Mouse (Mus musculus) embryonic fibroblast, embryonic 13.5 days (primary cell): ENCODE data around the gene Tmbim4. TPM values are rescaled to one million over a fixed set of nuclear protein-coding genes. Genes with fewer than 3 reads are reported as not detected.

Experiments
- H3K27ac ChIP-seq: 2 replicates; pipeline ENCODE4 v1.5.1; 2012; ENCODE audit warnings: low read length, control low read depth, inconsistent platforms; ENCODE audit not compliant: insufficient read depth
- H3K4me1 ChIP-seq: 2 replicates; pipeline ENCODE4 v1.6.1; 2011; ENCODE audit warnings: low read length; ENCODE audit not compliant: control insufficient read depth, insufficient read depth
- H3K4me3 ChIP-seq: 2 replicates; pipeline ENCODE4 v1.5.1; 2011; ENCODE audit warnings: mild to moderate bottlenecking, control low read depth, low read length; ENCODE audit not compliant: insufficient read depth
- CTCF ChIP-seq: IDR thresholded peaks from 2 replicates; pipeline ENCODE4 v1.5.1; 2011; ENCODE audit warnings: mild to moderate bottlenecking, control low read depth, low read length, moderate library complexity, borderline replicate concordance; ENCODE audit not compliant: insufficient read depth
- POLR2A ChIP-seq: IDR thresholded peaks from 2 replicates; pipeline ENCODE4 v1.6.1; 2011; ENCODE audit warnings: low read depth, mild to moderate bottlenecking, control low read depth, low read length, moderate library complexity
- polyA plus RNA-seq: library from polyadenylated mRNA; stranded (reverse); fragments of >200 nt; gene quantifications from 2 replicates; pipeline ENCODE4 v1.2.4, GENCODE M21; 2011; ENCODE audit warnings: low read depth; ENCODE audit not compliant: missing spikeins, insufficient read length

The Tmbim4 gene
- polyA plus RNA-seq, 1 experiment, result 89.3 TPM

- TF ChIP-seq CTCF, result no peak
- TF ChIP-seq POLR2A, result no peak
- Histone ChIP-seq H3K4me3 (no peak overlapping the region), H3K4me1 (no peaks in the 10 kb centered on the region), H3K27ac (no peak overlapping the region)
These were observed 31.5 kb upstream of the Tmbim4 start for GRCm38 (mm10) chr10:120169841-120170240.

- H3K4me1 ChIP-seq, result no peaks in the 10 kb centered on the region
- TF ChIP-seq CTCF (no peak), POLR2A (no peak)
- H3K27ac ChIP-seq, result no peak overlapping the region
- H3K4me3 ChIP-seq, result no peak overlapping the region
These were observed 31.1 kb upstream of the Tmbim4 start for GRCm38 (mm10) chr10:120170277-120170676.

GRCm38 (mm10) chr10:120171340-120171739 is 30.1 kb upstream of the Tmbim4 start:
- no peak for TF ChIP-seq POLR2A
- TF ChIP-seq CTCF, result no peak
- Histone ChIP-seq H3K4me1 (no peaks in the 10 kb centered on the region), H3K4me3 (no peak overlapping the region), H3K27ac (no peak overlapping the region)

GRCm38 (mm10) chr10:120174192-120174705 is 27.1 kb upstream of the Tmbim4 start:
- Histone ChIP-seq H3K4me3 (no peak overlapping the region), H3K4me1 (no peaks in the 10 kb centered on the region), H3K27ac (no peak overlapping the region)
- TF ChIP-seq CTCF (no peak), POLR2A (no peak)

- no peak for TF ChIP-seq POLR2A
- TF ChIP-seq CTCF, result no peak
- H3K4me1 ChIP-seq, result no peaks in the 10 kb centered on the region
- H3K4me3 ChIP-seq, result no peak overlapping the region
- H3K27ac ChIP-seq, result no peak overlapping the region
These were observed 18.5 kb upstream of the Tmbim4 start for GRCm38 (mm10) chr10:120182887-120183286.

GRCm38 (mm10) chr10:120183342-120183741 is 18.0 kb upstream of the Tmbim4 start:
- no peaks in the 10 kb centered on the region for H3K4me1 ChIP-seq
- TF ChIP-seq POLR2A, result no peak
- no peak for TF ChIP-seq CTCF
- H3K27ac ChIP-seq, result no peak overlapping the region
- no peak overlapping the region for H3K4me3 ChIP-seq

GRCm38 (mm10) chr10:120188513-120188912 is 12.9 kb upstream of the Tmbim4 start:
- TF ChIP-seq CTCF, result no peak
- no peak for TF ChIP-seq POLR2A
- Histone ChIP-seq H3K4me1 (no peaks in the 10 kb centered on the region), H3K4me3 (no peak overlapping the region), H3K27ac (no peak overlapping the region)

GRCm38 (mm10) chr10:120189276-120189675 is 12.1 kb upstream of the Tmbim4 start:
- Histone ChIP-seq H3K27ac (no peak overlapping the region), H3K4me3 (no peak overlapping the region), H3K4me1 (no peaks in the 10 kb centered on the region)
- TF ChIP-seq CTCF (no peak), POLR2A (no peak)

GRCm38 (mm10) chr10:120189782-120190181 is 11.6 kb upstream of the Tmbim4 start:
- H3K27ac ChIP-seq, result no peak overlapping the region
- no peak overlapping the region for H3K4me3 ChIP-seq
- H3K4me1 ChIP-seq, result no peaks in the 10 kb centered on the region
- no peak for TF ChIP-seq POLR2A
- TF ChIP-seq CTCF, result no peak

- Histone ChIP-seq H3K27ac (no peak overlapping the region), H3K4me1 (no peaks in the 10 kb centered on the region), H3K4me3 (no peak overlapping the region)
- no peak for TF ChIP-seq CTCF
These were observed 10.2 kb upstream of the Tmbim4 start for GRCm38 (mm10) chr10:120191165-120191564.

GRCm38 (mm10) chr10:120192278-120192677 is 9.1 kb upstream of the Tmbim4 start:
- H3K4me3 ChIP-seq, result no peak overlapping the region
- H3K27ac ChIP-seq, result no peak overlapping the region
- no peak for TF ChIP-seq POLR2A
- TF ChIP-seq CTCF, result no peak
- H3K4me1 ChIP-seq, result no peaks in the 10 kb centered on the region

- H3K4me3 ChIP-seq, result no peak overlapping the region
- H3K4me1 ChIP-seq, result no peaks in the 10 kb centered on the region
- no peak overlapping the region for H3K27ac ChIP-seq
- TF ChIP-seq CTCF, result no peak
- TF ChIP-seq POLR2A, result no peak
These were observed 8.1 kb upstream of the Tmbim4 start for GRCm38 (mm10) chr10:120193255-120193654.
